Mouse (Mus musculus): ENCODE measurements around the gene Hs6st1.

Hs6st1 gene

GRCm38 (mm10) chr1:36132211-36132610, 64.0 kb downstream of the Hs6st1 start:
- DNase-seq: no peak

GRCm38 (mm10) chr1:36133041-36133440, 64.8 kb downstream of the Hs6st1 start:
- DNase-seq: no peak

- no peak for DNase-seq
Observed at GRCm38 (mm10) chr1:36133647-36134046, 65.4 kb downstream of the Hs6st1 start.

- DNase-seq: peak; percentile 53
Observed at GRCm38 (mm10) chr1:36134584-36134983, 66.4 kb downstream of the Hs6st1 start.

- DNase-seq: peak; percentile 13
Observed at GRCm38 (mm10) chr1:36140311-36140710, 72.1 kb downstream of the Hs6st1 start.

DNA sequence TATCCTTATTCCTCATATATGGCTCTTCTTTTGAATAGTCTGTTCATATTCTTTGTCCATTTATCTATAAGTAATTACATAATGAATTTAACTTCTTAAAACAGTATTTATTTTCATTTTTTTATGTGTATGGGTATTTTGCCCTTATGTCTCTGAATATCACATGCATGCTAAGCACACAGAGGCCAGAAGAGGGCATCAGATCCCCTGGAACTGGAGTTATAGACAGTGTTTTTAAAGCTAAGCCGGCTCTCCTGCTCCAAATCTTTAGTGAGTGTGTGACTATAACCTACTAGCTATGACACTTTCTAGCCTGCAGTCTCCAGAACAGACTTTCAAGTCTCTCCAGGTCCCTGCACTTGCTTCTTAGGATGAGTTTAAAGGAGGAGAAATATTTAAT, 76.8 kb downstream of the Hs6st1 start:
- DNase-seq: no peak

DNA sequence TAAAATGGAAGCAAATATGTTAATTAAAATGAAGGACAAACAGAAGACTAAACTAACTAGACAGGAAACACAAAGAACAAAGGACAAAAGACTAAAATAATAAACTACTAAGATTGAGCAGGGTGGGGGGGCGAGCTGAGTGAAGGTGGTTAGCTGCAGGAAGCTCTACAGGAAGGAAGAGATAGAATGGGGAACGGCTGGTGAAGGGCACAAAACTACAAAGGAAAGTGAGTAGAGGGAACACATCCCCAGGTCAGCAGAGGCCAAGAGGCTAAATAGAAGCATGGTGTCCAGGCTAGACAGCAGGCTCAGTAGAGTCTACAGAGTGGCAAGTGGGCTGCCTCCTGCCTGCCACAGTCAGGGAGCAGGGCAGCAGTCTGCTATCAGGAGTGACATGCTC, 80.6 kb downstream of the Hs6st1 start:
- no peak for DNase-seq

DNA sequence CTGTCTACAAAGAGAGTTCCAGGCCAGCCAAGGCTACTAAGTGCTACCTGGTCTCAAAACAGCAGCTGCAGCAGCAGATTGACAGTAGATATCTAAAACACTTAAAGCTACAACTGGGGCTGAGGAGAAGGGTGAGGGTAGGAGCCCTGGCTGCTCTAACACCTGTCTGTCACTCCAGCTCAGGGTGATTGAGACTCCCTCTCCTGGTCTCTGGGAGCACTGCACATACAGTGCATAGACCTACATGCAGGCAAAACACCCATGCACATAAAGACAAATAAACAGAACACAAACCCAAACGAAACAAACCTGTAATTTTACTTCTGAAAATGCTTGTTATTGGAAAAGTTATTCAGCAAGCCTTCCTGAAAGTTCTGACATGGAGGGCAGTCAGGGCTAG, 81.2 kb downstream of the Hs6st1 start:
- DNase-seq: no peak
